Mouse (Mus musculus) layer of hippocampus, postnatal 25 days (tissue): ENCODE results near the gene Prkce. TPM values are rescaled to one million over a fixed set of nuclear protein-coding genes. Genes with fewer than 3 reads are reported as not detected.

Experiments used
- DNase-seq, 2 experiments: peaks; one replicate each; pipeline ENCODE4 v3.0.0; 2022; ENCODE audit warnings: mixed read lengths in 2 of 2, low spot score in 1 of 2; ENCODE audit errors: extremely low spot score in 1 of 2
- total RNA-seq, 2 experiments: library from RNA; stranded (reverse); gene quantifications; 2 replicates each; pipeline ENCODE4 v1.2.3; 2021

Prkce gene
- total RNA-seq, 2 experiments from 2014 or later = 388 to 432 TPM

DNA sequence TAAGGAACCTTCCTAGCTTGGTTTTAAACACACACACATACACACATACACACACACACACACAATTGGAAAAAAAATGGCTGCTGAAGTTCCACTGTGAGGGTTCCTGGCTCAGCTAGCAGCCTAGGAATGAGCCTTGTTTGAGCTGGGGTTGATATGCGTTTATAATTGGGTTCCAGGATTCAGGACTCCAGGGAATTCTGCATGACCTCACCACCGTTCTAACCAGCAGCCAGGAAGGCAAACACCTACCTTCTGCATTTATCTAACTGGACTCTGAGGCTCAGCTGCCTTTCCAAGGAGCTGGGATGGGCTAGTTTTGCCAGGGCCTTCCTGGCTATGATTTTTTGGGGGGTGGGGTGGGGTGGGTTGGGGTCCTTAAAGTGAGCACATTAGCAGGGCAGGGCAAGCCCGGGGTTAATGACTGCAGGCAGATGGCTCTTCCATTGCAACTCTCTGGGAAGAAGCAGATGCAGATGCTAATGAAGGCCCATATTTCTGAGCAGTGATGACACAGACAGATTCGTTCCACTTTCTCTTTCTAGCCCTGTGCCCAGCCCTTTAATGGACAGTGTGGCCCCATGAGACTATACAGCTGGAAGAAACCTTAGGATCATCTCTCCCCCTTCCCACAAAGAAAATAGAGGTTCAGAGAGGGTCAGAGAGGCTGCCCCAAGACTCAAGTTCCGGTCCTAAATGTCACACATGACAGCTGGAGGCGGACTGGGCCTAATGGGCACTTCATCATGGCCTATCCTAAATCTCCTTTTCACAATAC, 156.5 kb downstream of the Prkce start:
- DNase-seq = no peak

DNA sequence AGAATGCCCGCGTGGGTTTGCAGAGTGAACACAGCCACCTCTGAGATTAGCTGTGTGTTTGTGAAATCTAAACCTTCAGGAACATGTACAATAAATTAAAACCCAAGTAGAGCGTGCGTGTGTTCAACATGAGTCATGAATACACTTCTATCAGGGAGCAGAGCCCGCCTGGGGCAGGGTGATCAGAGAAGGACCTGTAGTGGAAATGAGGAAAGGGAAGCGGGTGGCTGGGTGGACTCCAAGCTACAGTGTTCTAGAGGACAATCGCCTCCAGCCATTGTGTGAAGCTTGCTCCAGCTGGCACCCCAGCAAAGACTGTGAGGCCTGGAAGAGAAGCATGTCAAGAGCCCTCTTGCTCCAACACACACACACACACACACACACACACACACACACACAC, 157.2 kb downstream of the Prkce start:
- DNase-seq = no peak

DNA sequence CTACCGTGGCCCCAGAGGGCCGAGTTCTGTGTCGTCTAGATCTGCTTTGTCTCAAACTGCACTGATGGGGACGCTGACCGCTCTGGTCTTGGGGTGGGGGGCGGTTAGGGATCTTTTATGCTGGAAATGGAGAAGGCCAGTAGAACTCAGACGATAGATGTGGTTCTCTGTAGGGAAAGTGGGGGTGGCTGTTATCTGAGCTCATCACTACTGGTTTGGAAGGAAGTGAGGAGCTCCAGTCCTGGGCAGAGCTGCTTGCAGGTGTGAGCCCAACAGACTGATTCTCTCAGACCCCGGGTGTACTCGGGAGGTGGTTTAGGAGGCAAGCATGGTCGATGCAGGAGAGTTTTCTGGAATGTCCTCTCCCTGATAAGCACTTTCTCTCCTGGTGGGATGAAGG, 157.7 kb downstream of the Prkce start:
- DNase-seq = no peak

DNA sequence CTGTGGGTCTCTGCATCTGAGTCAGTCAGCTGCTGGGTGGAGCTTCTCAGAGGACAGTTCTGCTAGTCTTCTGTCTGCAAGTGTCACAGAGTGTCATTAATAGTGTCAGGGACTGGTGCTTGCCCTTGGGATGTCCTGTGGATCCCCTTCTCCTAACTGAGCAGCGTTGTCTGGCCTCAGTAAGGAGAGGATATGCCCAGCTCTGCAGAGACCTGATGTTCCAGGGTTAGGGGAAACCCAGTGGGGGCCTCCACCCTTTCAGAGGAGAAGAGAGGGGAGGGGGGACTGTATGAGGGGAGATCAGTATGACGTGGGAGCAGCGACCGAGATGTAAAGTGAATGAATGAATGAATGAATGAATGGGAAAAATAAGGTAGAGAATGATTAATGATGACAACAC, 160.4 kb downstream of the Prkce start:
- DNase-seq = no peak

DNA sequence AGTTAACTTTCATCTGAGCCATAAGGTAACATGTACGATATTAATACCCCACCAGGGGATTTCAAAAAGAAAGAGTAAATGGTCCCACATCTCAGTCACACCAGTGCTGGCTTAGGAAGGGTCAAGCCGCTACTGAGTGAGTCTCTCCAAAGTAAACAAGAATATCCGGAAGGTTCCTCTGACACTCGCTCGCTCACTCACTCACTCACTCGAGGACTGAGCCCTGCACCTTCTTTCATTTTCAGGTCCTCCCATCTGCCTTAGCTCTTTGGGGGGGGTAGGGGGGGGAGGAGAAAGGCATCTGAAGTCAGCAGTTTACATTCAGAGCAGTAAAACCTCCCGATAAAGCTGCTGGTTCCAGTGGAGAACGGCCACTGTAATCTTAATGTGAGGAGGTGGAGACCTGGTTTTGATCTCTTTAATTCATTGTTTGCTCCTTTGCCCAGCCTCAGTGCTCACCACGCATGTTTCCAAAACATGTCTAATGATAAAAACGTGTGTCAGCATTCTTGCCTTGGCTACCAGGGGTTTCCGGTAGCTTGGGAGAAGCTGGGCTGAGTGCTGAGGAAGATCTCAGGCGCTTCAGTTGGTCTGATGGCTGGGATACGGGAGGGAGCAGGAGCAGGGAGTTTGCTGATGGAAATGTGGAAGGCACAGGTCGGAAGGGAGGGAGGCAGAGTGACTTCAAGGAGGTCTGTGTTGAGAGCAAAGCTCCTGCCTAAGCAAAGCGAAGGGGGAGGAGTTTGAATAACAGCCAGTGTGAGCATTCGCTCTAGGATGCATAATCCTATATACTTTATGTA, 161.9 kb downstream of the Prkce start:
- DNase-seq = no peak

DNA sequence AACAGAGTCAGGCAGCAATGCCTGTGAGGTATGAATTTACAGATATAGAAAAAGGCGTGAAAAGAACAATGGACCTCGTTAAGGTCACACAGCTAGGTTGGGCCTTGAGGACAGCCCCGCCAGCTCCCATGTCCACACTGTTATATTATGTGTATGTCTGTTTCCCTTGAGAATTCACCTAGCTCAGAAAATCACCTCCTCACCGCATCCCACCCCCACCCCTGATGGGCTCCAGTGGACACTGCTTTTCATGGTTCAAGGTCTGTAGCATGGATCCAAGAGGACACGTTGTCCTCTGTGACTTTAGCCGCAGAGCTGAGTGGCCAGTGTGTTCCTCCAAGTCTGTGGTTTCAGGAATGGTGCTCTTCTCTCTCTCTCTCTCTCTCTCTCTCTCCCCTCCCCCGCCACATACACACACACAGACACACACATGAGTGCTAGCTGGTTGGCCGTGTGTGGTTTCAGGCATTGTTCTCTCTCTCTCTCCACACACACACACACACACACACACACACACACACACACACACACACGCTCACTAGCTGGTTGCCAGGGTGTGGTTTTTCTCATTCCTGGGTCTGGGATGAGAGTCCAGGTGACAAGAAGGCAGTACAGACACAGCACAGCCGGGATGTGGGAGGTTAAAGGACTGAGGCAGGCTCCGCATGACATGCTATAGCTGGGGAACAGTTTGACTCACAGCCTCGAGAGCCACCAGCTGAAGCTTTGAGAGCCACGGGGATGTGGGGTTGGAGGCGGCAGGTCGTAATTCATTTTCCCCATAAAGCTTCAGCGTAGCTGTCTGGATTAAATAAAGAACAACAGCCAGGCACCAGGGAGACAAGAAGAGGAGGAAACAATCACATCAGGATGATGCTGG, 162.7 kb downstream of the Prkce start:
- no peak for DNase-seq

DNA sequence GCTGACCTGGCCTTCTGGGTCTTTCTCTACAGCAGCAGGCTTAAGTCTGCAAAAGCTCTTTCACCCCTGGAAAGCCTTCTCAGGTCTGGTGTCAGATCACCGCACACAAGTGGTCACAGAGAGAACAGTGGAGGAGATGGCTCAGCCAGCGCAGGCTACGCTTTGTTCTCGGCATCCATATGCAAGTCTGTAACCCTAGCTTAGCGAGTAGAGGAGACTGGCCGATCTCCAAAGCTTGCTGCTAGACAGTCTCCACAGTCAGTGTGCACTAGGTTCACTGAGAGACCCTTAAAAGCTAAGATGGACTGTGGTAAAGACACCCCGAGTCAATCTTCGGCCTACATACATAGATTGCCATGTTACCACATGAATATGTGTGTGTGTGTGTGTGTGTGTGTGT, 164.2 kb downstream of the Prkce start:
- no peak for DNase-seq

DNA sequence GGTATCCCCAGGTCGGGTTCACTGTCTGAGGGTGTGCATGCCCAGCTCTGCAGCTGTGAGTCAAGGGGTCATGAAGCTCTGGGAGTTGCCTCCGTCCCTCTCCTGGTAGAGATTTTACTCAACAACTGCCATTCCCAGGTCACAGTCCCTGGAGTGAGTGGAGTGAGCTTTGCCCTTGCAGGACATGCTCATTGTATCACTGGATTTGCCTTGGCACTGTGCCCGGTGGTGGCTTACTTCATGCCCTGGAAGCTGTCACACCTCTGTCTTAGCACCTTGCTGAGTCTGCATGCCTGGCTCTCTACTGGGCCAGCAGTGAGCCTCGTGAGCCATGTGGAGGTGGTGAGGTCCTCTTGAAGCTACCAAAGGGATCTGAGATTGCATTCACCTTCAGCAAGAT, 167.4 kb downstream of the Prkce start:
- no peak for DNase-seq

DNA sequence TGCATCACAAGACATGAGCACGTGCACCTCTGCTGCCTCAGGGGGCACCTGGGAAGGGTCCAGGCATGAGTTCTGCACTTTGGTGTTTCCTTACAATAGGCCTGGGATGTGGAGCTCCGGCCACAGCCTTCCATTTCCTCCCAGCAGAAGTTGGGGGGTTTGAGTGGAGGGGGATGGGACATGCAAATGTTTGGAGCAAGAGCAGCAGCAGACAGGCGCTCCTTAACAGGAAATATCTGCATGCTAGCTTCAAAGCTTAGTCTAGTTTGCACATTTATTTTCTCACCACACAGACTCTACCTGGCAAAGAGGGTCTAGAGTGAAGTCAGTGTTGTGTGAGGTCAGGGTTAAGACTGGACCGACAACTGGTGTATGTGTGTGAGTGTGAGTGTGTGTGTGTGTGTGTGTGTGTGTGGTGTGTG, 169.1 kb downstream of the Prkce start:
- DNase-seq = no peak

DNA sequence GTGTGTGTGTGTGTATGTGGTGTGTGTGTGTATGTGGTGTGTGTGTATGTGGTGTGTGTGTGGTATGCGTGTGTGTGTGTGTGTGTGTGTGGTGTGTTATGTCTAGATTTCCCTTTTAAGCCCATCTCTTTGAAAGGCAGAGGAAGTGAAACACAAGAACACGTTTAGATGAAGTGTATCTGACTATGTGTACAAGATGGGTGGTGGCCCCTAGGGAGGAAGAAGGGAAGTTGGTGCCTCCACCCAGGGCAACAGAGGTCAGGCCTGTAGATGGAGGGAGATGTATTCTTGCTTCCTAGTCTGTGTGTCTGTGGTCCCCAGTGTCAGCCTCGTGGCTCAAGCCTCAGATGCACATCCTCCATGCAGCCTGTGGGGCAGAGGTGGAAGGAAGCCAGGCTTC, 169.5 kb downstream of the Prkce start:
- no peak for DNase-seq

DNA sequence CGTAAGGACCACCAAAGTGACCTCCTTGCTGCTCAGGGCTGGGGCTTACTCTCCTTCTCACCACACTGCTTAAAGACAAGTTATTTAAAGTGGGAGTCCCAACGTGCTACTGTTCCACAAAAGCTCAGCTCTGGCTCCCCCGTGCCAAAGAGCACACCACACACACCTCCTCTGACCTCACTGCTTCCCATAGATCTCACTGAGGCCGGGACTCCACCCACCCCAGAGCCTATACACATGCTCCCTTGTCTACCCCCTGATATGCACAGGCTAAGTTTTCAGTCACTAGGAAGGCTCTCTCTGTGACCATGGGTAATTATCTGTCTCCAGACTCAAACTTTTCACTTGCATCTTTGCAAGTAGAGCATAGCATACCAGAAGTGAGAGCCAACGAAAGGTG, 170.7 kb downstream of the Prkce start:
- DNase-seq = no peak

DNA sequence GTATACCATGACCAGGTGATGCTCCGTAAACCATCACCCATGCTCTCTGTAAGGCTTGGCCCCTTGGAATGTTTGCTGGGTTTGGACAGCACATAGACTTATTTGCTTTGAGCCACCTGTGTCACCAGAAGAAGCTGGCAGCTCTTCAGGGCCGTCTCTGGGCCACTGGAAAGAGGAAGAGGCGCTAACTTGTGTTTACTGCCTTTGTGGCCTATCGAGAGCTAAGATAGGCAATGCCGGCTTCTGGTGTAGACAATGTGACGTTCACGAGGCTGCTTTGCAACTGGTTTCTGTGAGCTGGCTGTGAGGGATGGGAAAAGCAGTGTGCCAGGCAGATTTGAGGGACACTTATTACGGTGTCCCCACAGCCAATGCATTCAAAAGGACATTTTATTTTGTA, 176.4 kb downstream of the Prkce start:
- no peak for DNase-seq

DNA sequence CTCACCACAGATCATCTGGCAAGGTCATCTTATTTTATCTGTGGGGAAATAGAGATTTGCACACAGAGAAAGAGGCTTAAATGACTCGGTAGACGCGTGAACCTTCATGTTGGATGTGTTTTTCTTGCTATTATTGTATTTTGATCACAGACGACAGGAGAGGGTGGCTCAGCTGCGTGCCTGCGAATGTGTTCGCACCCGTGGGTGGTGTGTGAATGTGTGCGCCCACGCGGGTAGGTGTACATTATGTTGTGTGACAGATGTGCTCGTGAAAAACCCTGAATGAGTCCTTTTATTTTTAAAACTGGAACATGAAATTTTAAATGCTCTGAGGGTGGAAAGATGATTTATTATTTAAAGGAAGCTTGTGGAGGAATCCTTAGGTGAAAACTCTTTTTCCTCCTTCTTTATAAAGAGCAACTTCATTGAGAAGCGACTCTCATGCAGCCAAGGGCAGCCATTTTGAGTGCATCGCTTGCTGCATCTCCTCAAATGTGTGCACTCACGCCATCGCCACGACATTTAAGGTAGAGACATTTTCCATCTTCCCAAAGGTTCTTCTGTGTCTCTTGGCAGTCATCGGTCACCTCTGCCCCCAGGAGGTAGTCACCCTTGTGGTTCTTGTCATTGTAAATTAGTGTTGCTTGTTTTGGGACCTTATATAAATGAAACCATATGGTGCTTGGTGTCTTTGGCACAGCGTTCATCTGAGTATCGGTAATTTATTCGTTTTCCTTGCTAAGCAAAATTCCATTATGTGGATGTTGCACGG, 177.8 kb downstream of the Prkce start:
- peak in 1 of 2 experiments; percentile 54 for DNase-seq

DNA sequence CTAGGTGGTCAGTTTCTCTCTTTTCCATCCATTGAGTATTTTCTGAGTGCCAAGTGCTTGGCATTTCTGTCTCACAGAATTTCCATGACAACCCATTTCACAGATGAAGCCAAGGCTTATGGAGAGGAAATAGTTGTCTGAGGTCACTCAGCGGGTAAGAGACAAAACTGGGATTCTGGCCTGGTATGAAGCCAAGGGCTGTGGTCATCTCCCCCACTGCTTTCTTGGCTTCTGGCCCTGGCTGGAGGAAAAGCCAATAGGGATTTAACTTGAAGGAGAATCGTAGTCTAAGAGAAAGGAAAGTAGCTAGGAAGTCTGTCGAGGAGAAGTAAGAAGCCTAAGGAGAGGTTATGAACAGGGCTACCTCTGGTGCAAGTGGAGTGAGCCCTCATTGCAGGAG, 182.7 kb downstream of the Prkce start:
- DNase-seq = no peak

DNA sequence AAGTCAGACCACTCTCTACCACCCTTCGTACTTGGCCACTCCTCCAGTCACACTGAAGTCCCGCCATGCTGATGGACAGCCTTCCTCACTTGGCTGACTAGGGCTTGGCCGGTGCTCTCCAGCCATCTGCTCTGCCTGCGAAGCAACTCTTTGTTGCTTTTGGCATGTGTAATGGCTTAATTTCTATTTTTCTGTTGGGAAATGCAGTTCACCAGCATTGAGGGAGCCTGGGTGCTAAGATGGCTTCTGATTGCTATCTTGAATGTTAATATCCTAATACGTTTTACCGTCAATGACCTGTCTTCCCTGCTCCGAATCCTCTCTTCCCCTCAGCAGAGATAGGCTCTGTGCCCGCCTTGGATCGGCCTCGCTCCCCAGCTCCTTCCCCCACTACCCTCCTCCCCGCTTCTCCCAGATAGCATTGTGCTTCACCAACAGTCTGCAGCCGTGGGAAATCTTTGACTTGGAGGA, 183.2 kb downstream of the Prkce start:
- no peak for DNase-seq

DNA sequence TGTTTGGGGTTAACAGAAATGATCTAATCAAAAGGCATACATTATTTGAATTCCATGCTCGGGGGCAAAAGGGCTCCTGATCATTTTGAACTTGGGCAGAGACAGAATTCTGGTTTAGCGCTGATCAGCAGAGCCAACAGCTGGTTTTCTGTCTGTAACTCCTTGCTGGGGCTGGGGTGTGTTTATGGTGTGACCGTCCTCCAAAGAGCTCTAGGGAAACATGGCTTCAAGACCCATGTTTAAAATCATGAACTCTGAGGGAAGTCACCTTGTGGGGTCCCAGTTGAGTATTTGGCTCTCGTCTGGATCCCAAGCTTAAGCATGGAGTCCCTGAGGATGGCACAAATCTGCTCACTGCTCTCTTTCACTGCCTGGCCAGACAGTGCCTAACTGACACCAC, 183.7 kb downstream of the Prkce start:
- DNase-seq = no peak

DNA sequence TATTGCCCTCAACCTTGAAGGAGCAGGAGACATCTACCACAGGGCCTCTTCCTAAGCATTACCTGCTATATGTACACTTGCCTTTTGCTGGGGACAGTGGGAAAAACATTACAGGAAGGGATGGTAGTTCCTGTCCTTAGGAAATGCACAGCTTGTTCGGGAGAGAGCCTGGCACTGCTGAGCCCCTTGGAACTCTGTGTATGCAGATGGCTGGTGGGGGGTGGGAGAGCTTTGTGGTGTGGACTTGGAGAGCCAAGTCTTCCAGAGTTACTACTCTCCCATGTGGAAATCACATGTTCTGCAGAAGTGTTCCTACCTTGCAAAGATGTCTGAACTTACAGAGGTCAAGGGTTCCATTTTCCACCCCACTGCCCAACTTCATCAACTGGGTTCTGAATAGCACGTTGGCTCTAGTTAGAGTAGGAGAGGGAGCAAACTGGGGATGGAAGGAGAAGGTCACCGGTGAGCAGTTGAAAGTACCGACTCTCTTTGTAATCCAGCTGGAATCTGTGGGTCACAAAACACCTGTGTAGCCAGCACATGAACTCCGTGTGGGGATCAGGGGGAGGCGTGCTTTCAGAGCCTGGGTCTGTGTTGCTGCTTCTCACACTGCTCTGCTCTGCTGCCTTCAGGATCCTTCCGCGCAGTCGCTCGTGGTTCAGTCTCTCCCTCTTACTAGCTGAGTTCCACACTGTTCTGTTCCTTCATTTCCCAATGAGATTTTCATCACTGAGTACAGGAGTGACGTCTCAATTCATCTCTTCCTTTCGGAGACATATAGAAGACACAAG, 184.9 kb downstream of the Prkce start:
- no peak for DNase-seq

DNA sequence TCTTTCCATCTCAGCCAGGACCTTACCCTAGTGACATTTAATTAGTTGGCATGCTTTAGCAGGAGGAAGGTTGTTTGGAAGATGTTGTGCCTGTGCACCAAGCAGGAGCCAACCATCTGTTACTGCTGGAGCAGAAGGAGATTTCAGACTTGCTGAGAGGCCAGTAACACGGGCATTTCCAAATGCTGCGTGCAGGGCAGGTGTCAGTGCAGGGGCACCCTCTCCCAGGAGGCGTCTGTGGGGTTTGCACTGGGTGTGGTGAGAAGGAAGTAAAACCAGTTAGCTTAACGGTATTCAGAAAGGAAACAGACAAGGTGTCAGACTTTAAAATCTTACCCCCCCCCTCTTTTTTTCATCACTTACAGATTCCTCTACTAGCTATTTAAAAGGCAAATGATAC, 186.1 kb downstream of the Prkce start:
- DNase-seq = no peak

DNA sequence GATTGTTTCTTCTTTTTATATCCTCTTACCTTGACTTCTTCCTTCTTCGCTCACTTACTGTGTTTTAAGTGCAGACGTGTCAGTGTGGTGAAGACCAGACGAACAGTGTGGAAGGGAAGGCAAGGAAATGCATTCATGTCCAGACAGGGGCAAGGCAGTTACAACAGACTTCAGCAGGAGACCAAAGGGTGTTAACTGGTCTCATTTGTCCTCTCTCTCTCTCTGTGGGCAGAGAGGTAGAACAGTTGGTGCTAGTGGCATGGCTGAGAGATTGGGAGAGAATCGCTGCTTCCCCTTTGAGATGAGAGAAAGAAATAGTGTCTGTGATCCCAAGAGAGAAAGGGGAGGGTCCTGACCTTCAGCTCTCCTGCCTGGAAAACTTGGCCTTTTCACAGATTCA, 186.5 kb downstream of the Prkce start:
- no peak for DNase-seq
